10 mouse cellular contexts compared by ENCODE assay signal in genomic region chr17:54343395-54343794, GRCm38 (mm10). TPM values are rescaled to one million over a fixed set of nuclear protein-coding genes. Genes with fewer than 3 reads are reported as not detected.
DNase-seq lines count a peak whose midpoint lies in the region; ATAC-seq lines count a peak whose summit lies in the region.
"Had no signal": no experiment of that assay in that cellular context is flagged by ENCODE, and none has a peak within 500 bp of the region (broad histone marks: within the 10 kb centered on the region; RNA-seq: fewer than 3 reads in every experiment).

No protein-coding gene starts in this region.

- H3K36me3 ChIP-seq in heart, embryonic 10.5 days: no peaks in the 10 kb centered on the region
- no peaks in the 10 kb centered on the region for H3K36me3 ChIP-seq in midbrain, embryonic 11.5 days (ENCODE audit: control insufficient read depth, insufficient read depth, low read length)
- H3K36me3 ChIP-seq in midbrain, embryonic 13.5 days: no peaks in the 10 kb centered on the region

- intact Hi-C loops in heart, postnatal 10 days (cut with DNase I): loop anchor here (1.0 to 2.0 kb wide), 2 partner anchors 279 to 329 kb away; no protein-coding TSS in a partner anchor

- H3K27me3 ChIP-seq in heart, embryonic 10.5 days (ENCODE audit: insufficient read depth, poor library complexity, severe bottlenecking): no peaks in the 10 kb centered on the region
- no peaks in the 10 kb centered on the region for H3K27me3 ChIP-seq in midbrain, embryonic 11.5 days (ENCODE audit: control insufficient read depth, insufficient read depth, low read length)
- H3K27me3 ChIP-seq in midbrain, embryonic 13.5 days: no peaks in the 10 kb centered on the region

- H3K4me3 ChIP-seq in heart, embryonic 10.5 days: no peak overlapping the region
- no peak overlapping the region for H3K4me3 ChIP-seq in midbrain, embryonic 11.5 days (ENCODE audit: low read depth, low read length)
- no peak overlapping the region for H3K4me3 ChIP-seq in midbrain, embryonic 13.5 days (replicated peaks)

- no peak overlapping the region for H3K9ac ChIP-seq in midbrain, embryonic 11.5 days (ENCODE audit: low read length)
- no peak overlapping the region for H3K9ac ChIP-seq in midbrain, embryonic 13.5 days (replicated peaks)

- no peaks in the 10 kb centered on the region for H3K9me3 ChIP-seq in heart, embryonic 10.5 days
- H3K9me3 ChIP-seq in midbrain, embryonic 11.5 days (ENCODE audit: control insufficient read depth, low read length): no peaks in the 10 kb centered on the region
- H3K9me3 ChIP-seq in midbrain, embryonic 13.5 days: no peaks in the 10 kb centered on the region

- no peaks in the 10 kb centered on the region for H3K4me1 ChIP-seq in heart, embryonic 10.5 days
- H3K4me1 ChIP-seq in midbrain, embryonic 11.5 days (ENCODE audit: control insufficient read depth, insufficient read depth, low read length): no peaks in the 10 kb centered on the region
- H3K4me1 ChIP-seq in midbrain, embryonic 13.5 days (replicated peaks): no peaks in the 10 kb centered on the region

- no peak overlapping the region for H3K27ac ChIP-seq in heart, embryonic 10.5 days
- no peak overlapping the region for H3K27ac ChIP-seq in midbrain, embryonic 11.5 days (ENCODE audit: low read depth, low read length)
- H3K27ac ChIP-seq in midbrain, embryonic 13.5 days: no peak overlapping the region
- H3K27ac ChIP-seq: macrophage had no signal

- DNase-seq in heart, postnatal 10 days: peak; percentile 4 to 34
- no peak for DNase-seq in heart, embryonic 10.5 days (ENCODE audit: low spot score)
- peak; percentile 91 for DNase-seq in midbrain, embryonic 11.5 days (ENCODE audit: low spot score, missing footprints)
- DNase-seq in retina, postnatal 1 day: peak; percentile 69
- no peak for DNase-seq in kidney, adult 18-20 months

- no peak; the same call in 1 of the 2 replicates for ATAC-seq in midbrain, embryonic 11.5 days (ENCODE audit: low FRiP score)
- ATAC-seq in midbrain, embryonic 13.5 days: no peak
- peak; percentile 60; the same call in 1 of the 2 replicates for ATAC-seq in common myeloid progenitor, adult 5-6 weeks (replicated peaks; ENCODE audit: low read depth, poor library complexity, severe bottlenecking)
- ATAC-seq in monocyte, adult 5-6 weeks (replicated peaks; ENCODE audit: insufficient number of reproducible peaks, low FRiP score, low TSS enrichment, poor library complexity, severe bottlenecking): no peak
- ATAC-seq: inflammation-experienced regulatory T-cells, adult 6 months had no signal

- WGBS in heart, embryonic 10.5 days: 24% methylated on average over 4 of the region's 4 CpGs
- WGBS in midbrain, embryonic 11.5 days: 23% methylated on average over 4 of the region's 4 CpGs
- 27% methylated on average over 4 of the region's 4 CpGs for WGBS in midbrain, embryonic 13.5 days

- H3K4me2 ChIP-seq in midbrain, embryonic 11.5 days: no peak overlapping the region
- no peak overlapping the region for H3K4me2 ChIP-seq in midbrain, embryonic 13.5 days (replicated peaks)

RNA-seq across cellular contexts. Expression of gene Slc5a7, which starts 44.6 kb away (rescaled TPM):
- under 1 TPM; 0.17 to 0.27 TPM for total RNA-seq in heart, postnatal 10 days (2021)
- 0.27 and 0.33 TPM in 2 replicates for polyA plus RNA-seq in heart, embryonic 10.5 days (2016; fragmentation: Nextera tagmentation; extraction: Ambion mirVana)
- polyA plus RNA-seq in midbrain, embryonic 11.5 days (2014; fragmentation: Nextera tagmentation; extraction: Ambion mirVana): 1.2 and 1.7 TPM in 2 replicates
- polyA plus RNA-seq in midbrain, embryonic 13.5 days (2015; fragmentation: Nextera tagmentation; extraction: Ambion mirVana): 1.7 TPM in 2 replicates
- total RNA-seq in common myeloid progenitor, adult 5-6 weeks (2017): not detected in 2 replicates
- total RNA-seq in monocyte, adult 5-6 weeks (2017): not detected in 3 replicates
- polyA plus RNA-seq: inflammation-experienced regulatory T-cells, adult 6 months; macrophage had no signal

Comparison
In these comparisons a context has a peak if more than half of its experiments do, and no peak if none do; other contexts are left out.
1. DNase-seq: peak in heart, postnatal 10 days (2 of 2), midbrain, embryonic 11.5 days (single experiment) and retina, postnatal 1 day (single experiment); none in heart, embryonic 10.5 days (single experiment) and kidney, adult 18-20 months (single experiment).